Mouse (Mus musculus) forebrain, embryonic 16.5 days (tissue): ENCODE data around the gene Capn15. TPM values are rescaled to one million over a fixed set of nuclear protein-coding genes. Genes with fewer than 3 reads are reported as not detected.

Experiments used
- ATAC-seq: fragments of 200-750 bp; cut with Nextera tagmentation; 2 replicates; pipeline ENCODE4 v1.8.0; 2017; ENCODE audit warnings: mild to moderate bottlenecking, moderate library complexity
- H3K27ac ChIP-seq: fragments of 300-500 bp; sonication (generic); 2 replicates; pipeline ENCODE4 v1.5.1; 2014; ENCODE audit warnings: low read length, control low read depth
- H3K27me3 ChIP-seq: fragments of 300-500 bp; sonication (generic); replicated peaks from 2 replicates; pipeline ENCODE4 v1.6.1; 2014; ENCODE audit warnings: low read length; ENCODE audit not compliant: control insufficient read depth, insufficient read depth
- H3K36me3 ChIP-seq: fragments of 300-500 bp; sonication (generic); 2 replicates; pipeline ENCODE4 v1.6.1; 2014; ENCODE audit not compliant: control insufficient read depth, insufficient read depth
- H3K4me1 ChIP-seq: fragments of 300-500 bp; sonication (generic); replicated peaks from 2 replicates; pipeline ENCODE4 v1.6.1; 2014; ENCODE audit warnings: low read length; ENCODE audit not compliant: control insufficient read depth, insufficient read depth
- H3K4me2 ChIP-seq: fragments of 300-500 bp; sonication (generic); 2 replicates; pipeline ENCODE4 v1.6.1; 2014; ENCODE audit warnings: mild to moderate bottlenecking, low read length, control low read depth
- H3K4me3 ChIP-seq: fragments of 300-500 bp; sonication (generic); replicated peaks from 2 replicates; pipeline ENCODE4 v1.5.1; 2014; ENCODE audit warnings: mild to moderate bottlenecking, low read length, control low read depth
- H3K9ac ChIP-seq: fragments of 300-500 bp; sonication (generic); replicated peaks from 2 replicates; pipeline ENCODE4 v1.6.1; 2014; ENCODE audit warnings: low read depth, low read length, control low read depth
- H3K9me3 ChIP-seq: fragments of 300-500 bp; sonication (generic); 2 replicates; pipeline ENCODE4 v1.6.1; 2016; ENCODE audit warnings: low read length; ENCODE audit not compliant: control insufficient read depth
- WGBS: fragments of 180-500 bp; shearing (Covaris S2); extraction: QIAGEN DNeasy Blood & Tissue Kit; methylation state at CpG from one replicate; pipeline ENCODE4 v1.1.7; 2014; 5-methylcytosine and 5-hydroxymethylcytosine counted together
- polyA plus RNA-seq: library from polyadenylated mRNA; unstranded; fragments of >200 nt; fragmentation: Nextera tagmentation; extraction: Ambion mirVana; gene quantifications from 2 replicates; pipeline ENCODE4 v1.2.1, GENCODE M21; 2015

Gene Capn15
- polyA plus RNA-seq, 1 experiment from 2014 or later: 23.3 TPM

DNA sequence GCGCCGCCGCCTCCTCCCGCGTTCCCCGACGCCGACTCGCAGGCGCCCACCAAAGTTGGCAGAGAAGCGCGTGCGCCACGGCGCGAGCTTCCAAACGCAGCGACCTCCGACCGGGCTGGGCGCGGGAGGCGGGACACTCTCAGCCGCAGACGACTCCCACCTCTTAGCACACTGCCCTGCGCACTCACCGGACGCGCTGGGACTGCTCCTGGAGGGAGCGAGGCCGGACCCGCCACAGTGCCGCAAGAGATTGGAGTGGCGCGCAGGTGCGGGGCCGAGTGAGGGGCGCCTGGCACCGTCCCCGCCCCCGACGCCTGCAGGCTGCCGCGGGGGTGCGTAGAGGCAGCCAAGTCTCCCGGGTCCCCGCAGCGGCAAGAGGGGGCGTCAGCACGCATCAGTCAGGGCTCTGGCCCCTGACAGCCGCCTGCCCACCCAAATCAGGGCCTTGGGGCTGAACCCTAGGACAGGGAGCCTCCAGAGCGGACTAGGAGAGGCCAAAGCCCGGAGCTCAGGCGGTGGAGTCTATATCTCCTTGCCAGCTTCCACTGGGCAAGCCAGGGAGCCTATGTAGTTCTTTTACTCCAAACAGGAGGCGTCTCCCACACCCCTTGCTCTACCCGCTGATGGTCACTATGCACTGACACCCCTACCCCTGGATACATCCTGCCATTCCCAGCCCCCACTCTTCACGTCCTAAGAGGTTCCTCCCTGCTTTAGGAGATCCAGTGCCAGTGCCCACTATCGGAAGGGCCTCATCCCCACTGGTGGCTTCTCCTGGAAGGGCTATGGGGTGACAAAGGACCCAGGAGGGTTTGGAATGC is 33.6 kb downstream of the Capn15 start, which contains the start of gene A930017K11Rik:
Gene A930017K11Rik, minus strand, starts transcription at position 763 of the 821 bp plus-strand sequence.
- H3K9ac ChIP-seq: 0 out of 2 replicates have a peak within 1 kb of the TSS, but pooled peaks have one; percentile 2
- peaks cover 11% of the 10 kb centered on the region for H3K4me1 ChIP-seq
- no peak for ATAC-seq
- H3K4me3 ChIP-seq: peak within 1 kb of the TSS; percentile 34
- peaks cover 36% of the 10 kb centered on the region for H3K27me3 ChIP-seq
- H3K27ac ChIP-seq: no peak within 1 kb of the TSS
- no peaks in the 10 kb centered on the region for H3K9me3 ChIP-seq
- under 1% methylated on average over 56 of the region's 58 CpGs for WGBS
- H3K4me2 ChIP-seq: peak within 1 kb of the TSS; percentile 46
- H3K36me3 ChIP-seq: no peaks in the 10 kb centered on the region; the same call in 1 of the 2 replicates

- WGBS: 1% methylated on average over 33 of the region's 33 CpGs
- Histone ChIP-seq H3K4me1 (peaks cover 11% of the 10 kb centered on the region), H3K27me3 (peaks cover 36% of the 10 kb centered on the region), H3K36me3 (no peaks in the 10 kb centered on the region; the same call in 1 of the 2 replicates), H3K9me3 (no peaks in the 10 kb centered on the region), H3K27ac (no peak overlapping the region), H3K4me3 (peak overlapping the region; percentile 34), H3K4me2 (peak overlapping the region; percentile 46), H3K9ac (no peak overlapping the region)
- no peak for ATAC-seq
Measured at GRCm38 (mm10) chr17:25951225-25951802, 34.3 kb downstream of the Capn15 start.

- no peaks in the 10 kb centered on the region; the same call in 1 of the 2 replicates for H3K36me3 ChIP-seq
- no peak overlapping the region for H3K27ac ChIP-seq
- no peak overlapping the region for H3K9ac ChIP-seq
- H3K4me3 ChIP-seq: no peak overlapping the region
- H3K27me3 ChIP-seq: peaks cover 36% of the 10 kb centered on the region
- H3K4me2 ChIP-seq: no peak overlapping the region
- peaks cover 11% of the 10 kb centered on the region for H3K4me1 ChIP-seq
- no peak for ATAC-seq
- 0% methylated on average over 1 of the region's 3 CpGs for WGBS
- no peaks in the 10 kb centered on the region for H3K9me3 ChIP-seq
Measured at GRCm38 (mm10) chr17:25950706-25951105, 34.9 kb downstream of the Capn15 start.

- H3K4me1 ChIP-seq: peaks cover 11% of the 10 kb centered on the region
- no peaks in the 10 kb centered on the region for H3K9me3 ChIP-seq
- H3K9ac ChIP-seq: no peak overlapping the region
- H3K27me3 ChIP-seq: peaks cover 36% of the 10 kb centered on the region
- H3K36me3 ChIP-seq: no peaks in the 10 kb centered on the region
- H3K27ac ChIP-seq: no peak overlapping the region
- H3K4me3 ChIP-seq: no peak overlapping the region
- no peak overlapping the region for H3K4me2 ChIP-seq
- WGBS: 80% methylated on average over 5 of the region's 5 CpGs
- no peak for ATAC-seq
Measured at GRCm38 (mm10) chr17:25949981-25950380, 35.6 kb downstream of the Capn15 start.

- WGBS: 78% methylated on average over 8 of the region's 8 CpGs
- no peak for ATAC-seq
- H3K27me3 ChIP-seq: peaks cover 30% of the 10 kb centered on the region
- H3K4me1 ChIP-seq: peaks cover 11% of the 10 kb centered on the region
- no peaks in the 10 kb centered on the region for H3K9me3 ChIP-seq
- no peak overlapping the region for H3K4me3 ChIP-seq
- H3K9ac ChIP-seq: no peak overlapping the region
- H3K27ac ChIP-seq: no peak overlapping the region
- no peak overlapping the region for H3K4me2 ChIP-seq
- H3K36me3 ChIP-seq: no peaks in the 10 kb centered on the region
Measured at GRCm38 (mm10) chr17:25948051-25948450, 37.5 kb downstream of the Capn15 start.

DNA sequence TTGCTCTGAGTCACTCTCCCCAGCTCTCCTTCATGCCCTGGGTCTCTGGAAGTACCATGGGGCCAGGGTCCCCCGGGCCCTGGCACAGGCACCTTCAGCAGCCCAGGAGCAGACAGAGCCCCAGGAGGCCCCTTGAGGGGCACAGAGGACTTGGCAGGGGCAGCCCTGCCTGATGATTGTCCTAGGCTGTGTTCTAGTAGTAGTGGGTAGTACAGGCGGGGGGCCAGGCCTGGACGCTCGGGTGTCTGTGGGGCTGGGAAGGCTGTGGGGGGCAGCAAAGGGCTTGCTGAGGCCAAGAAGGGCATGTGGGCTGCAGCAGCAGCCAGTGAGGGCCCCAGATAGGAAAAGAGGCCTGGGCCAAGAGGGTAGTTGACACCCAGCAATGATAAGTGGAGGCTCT is 38.0 kb downstream of the Capn15 start:
- Histone ChIP-seq H3K4me1 (peaks cover 11% of the 10 kb centered on the region), H3K9me3 (no peaks in the 10 kb centered on the region), H3K4me2 (no peak overlapping the region), H3K27ac (no peak overlapping the region), H3K4me3 (no peak overlapping the region), H3K27me3 (peaks cover 25% of the 10 kb centered on the region), H3K36me3 (no peaks in the 10 kb centered on the region), H3K9ac (no peak overlapping the region)
- no peak for ATAC-seq
- WGBS: 82% methylated on average over 4 of the region's 4 CpGs

- H3K4me3 ChIP-seq: no peak overlapping the region
- no peak overlapping the region for H3K27ac ChIP-seq
- 90% methylated on average over 8 of the region's 8 CpGs for WGBS
- H3K9ac ChIP-seq: no peak overlapping the region
- peaks cover 14% of the 10 kb centered on the region for H3K4me1 ChIP-seq
- H3K36me3 ChIP-seq: no peaks in the 10 kb centered on the region
- H3K27me3 ChIP-seq: peaks cover 18% of the 10 kb centered on the region
- H3K4me2 ChIP-seq: no peak overlapping the region
- H3K9me3 ChIP-seq: no peaks in the 10 kb centered on the region
- ATAC-seq: no peak
Measured at GRCm38 (mm10) chr17:25946891-25947290, 38.7 kb downstream of the Capn15 start.

GRCm38 (mm10) chr17:25946349-25946748 is 39.2 kb downstream of the Capn15 start:
- no peak overlapping the region for H3K4me2 ChIP-seq
- H3K27me3 ChIP-seq: peaks cover 12% of the 10 kb centered on the region
- H3K4me1 ChIP-seq: peaks cover 10% of the 10 kb centered on the region
- no peak overlapping the region for H3K27ac ChIP-seq
- WGBS: 75% methylated on average over 7 of the region's 7 CpGs
- no peak overlapping the region for H3K4me3 ChIP-seq
- no peaks in the 10 kb centered on the region for H3K36me3 ChIP-seq
- no peak for ATAC-seq
- H3K9ac ChIP-seq: no peak overlapping the region
- no peaks in the 10 kb centered on the region for H3K9me3 ChIP-seq

DNA sequence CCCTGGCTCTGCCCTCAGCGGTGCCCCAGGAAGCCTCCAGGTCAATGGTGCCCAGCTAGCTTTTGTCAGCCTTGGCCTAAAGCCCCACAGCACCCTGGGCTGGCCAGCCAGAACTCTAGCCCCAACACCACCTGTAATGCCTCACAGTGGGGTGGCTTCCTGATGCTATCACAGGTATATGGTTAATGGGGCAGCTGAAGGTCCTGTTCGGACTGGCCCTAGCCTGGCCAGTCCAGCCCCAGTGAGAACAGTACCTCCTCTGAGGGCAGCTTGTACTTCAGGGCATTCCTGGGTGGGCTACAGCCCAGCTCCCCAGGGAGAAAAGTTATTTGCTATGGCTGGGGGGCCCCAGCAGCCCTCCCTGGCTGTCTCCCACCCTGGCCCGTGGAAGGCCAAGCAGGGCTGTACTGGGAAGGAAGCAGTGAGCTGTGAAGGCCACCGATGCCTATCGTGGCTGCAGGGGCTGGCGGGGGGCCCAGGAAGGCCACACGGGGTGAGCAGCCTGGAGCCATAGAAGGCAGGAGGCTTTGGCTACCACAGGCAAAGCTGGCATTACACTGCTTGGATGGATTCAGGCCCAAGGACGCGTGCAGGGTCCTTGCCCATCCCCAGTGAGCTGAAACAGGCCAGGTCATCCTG is 40.0 kb downstream of the Capn15 start:
- Histone ChIP-seq H3K4me1 (peaks cover 14% of the 10 kb centered on the region), H3K4me2 (no peak overlapping the region), H3K27ac (no peak overlapping the region), H3K4me3 (no peak overlapping the region), H3K36me3 (no peaks in the 10 kb centered on the region), H3K9me3 (no peaks in the 10 kb centered on the region), H3K27me3 (peaks cover 8% of the 10 kb centered on the region; the same call in 1 of the 2 replicates), H3K9ac (no peak overlapping the region)
- no peak for ATAC-seq
- 58% methylated on average over 9 of the region's 9 CpGs for WGBS
